Mouse (Mus musculus): ENCODE results near the gene Enkd1. TPM values are rescaled to one million over a fixed set of nuclear protein-coding genes. Genes with fewer than 3 reads are reported as not detected.

The Enkd1 gene
- total RNA-seq (2017) = 0.43 to 1.6 TPM in 2 of 3 replicates, not detected in the other

DNA sequence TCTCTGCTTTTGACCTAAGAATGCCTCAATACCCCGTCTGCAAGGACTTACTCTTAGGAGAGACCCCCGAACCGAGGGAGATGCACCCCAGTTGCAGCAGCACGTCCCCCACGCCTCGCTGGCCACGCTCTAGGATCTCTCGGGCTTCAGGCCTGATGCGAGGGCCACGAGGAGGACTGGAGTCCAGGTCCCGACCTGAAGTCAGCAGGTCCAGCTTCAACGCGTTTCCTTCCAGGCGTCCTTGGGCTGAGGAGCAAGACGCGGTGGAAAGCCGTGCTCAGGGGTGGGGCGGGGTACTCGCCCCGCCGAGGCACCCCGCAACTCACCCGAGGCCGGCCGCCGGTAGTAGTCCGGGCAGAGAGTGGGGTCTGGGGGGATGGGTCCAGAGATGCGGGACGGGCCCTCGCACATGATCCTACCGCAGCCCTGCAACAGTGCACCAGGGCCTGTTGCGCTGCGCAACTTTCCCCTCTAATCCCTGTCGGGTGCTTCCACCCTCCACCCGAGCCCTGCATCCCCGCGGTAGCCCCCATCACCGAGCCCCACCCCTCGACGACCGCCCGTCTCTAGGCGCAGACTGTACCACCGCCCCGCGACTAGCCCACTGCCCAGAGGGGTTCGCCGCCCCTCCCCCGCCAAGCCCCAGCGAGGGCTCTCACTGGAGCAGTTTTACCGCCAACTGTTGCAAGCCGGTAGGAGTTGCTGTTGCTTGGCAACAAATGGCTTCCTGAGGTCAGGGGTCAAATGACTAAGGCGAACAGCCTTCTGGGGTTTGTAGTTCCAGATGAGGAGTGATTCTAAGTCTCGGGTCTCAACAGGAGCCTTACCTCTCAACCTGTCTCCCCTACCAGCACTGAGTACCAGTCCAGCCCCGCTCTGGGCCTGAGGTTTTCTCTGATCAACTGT, at the start of gene Enkd1, which contains the start of gene 4933405L10Rik:
Gene Enkd1, minus strand, starts transcription at position 713 of the 906 bp plus-strand sequence.
Gene 4933405L10Rik, plus strand, starts transcription at position 158 of the 906 bp plus-strand sequence.
- peak; percentile 77 for ATAC-seq (replicated peaks; ENCODE audit: insufficient number of reproducible peaks, low FRiP score, low TSS enrichment, poor library complexity, severe bottlenecking)

DNA sequence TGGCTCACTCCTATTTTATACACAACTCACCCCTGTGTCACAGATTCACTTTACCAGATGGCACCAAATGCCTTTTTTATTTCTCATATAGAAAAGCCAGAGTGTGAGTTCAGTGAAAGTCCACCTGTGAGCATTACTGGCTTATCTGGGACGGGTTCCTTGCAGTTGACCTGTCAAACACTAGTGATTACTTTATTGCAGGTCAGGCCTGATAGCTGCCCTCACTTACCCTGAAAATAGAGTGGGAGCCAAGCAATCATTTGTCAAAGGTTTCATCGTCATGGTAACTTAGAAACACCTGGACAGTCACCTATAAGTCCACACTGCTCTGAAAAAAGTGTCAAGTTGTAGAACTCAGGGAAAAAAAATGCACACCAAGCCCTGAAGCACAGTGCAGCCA, 46.7 kb upstream of the Enkd1 start:
- ATAC-seq (replicated peaks; ENCODE audit: insufficient number of reproducible peaks, low FRiP score, low TSS enrichment, poor library complexity, severe bottlenecking) = no peak

- no peak for ATAC-seq (replicated peaks; ENCODE audit: insufficient number of reproducible peaks, low FRiP score, low TSS enrichment, poor library complexity, severe bottlenecking)
Measured at GRCm38 (mm10) chr8:105753916-105754315, 45.9 kb upstream of the Enkd1 start.

- no peak for ATAC-seq (replicated peaks; ENCODE audit: insufficient number of reproducible peaks, low FRiP score, low TSS enrichment, poor library complexity, severe bottlenecking)
Measured at GRCm38 (mm10) chr8:105750606-105751005, 42.6 kb upstream of the Enkd1 start.

DNA sequence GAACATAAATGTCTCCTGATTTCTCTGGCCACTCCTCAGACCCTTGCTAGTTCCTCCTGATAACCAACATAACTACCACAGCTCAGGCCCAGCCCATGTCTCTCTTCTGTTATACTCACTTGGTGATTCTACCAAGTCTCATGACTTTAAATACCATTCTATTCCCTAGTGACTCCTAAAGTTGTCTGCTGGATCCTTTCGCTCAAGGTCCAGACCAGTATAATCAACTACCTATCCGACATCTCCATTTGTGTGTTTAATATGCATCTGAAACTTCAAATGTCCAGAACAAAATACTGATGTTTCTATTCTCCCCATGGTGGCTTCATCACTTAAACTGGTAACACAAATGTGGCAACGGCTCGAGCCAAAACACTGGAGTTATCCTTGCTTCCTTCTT, 35.3 kb upstream of the Enkd1 start:
- no peak for ATAC-seq (replicated peaks; ENCODE audit: insufficient number of reproducible peaks, low FRiP score, low TSS enrichment, poor library complexity, severe bottlenecking)

- ATAC-seq (replicated peaks; ENCODE audit: insufficient number of reproducible peaks, low FRiP score, low TSS enrichment, poor library complexity, severe bottlenecking) = no peak
Measured at GRCm38 (mm10) chr8:105739216-105739615, 31.2 kb upstream of the Enkd1 start.

- no peak for ATAC-seq (replicated peaks; ENCODE audit: insufficient number of reproducible peaks, low FRiP score, low TSS enrichment, poor library complexity, severe bottlenecking)
Measured at GRCm38 (mm10) chr8:105732186-105732585, 24.2 kb upstream of the Enkd1 start.

- ATAC-seq (replicated peaks; ENCODE audit: insufficient number of reproducible peaks, low FRiP score, low TSS enrichment, poor library complexity, severe bottlenecking) = no peak
Measured at GRCm38 (mm10) chr8:105727397-105728124, 19.6 kb upstream of the Enkd1 start.

DNA sequence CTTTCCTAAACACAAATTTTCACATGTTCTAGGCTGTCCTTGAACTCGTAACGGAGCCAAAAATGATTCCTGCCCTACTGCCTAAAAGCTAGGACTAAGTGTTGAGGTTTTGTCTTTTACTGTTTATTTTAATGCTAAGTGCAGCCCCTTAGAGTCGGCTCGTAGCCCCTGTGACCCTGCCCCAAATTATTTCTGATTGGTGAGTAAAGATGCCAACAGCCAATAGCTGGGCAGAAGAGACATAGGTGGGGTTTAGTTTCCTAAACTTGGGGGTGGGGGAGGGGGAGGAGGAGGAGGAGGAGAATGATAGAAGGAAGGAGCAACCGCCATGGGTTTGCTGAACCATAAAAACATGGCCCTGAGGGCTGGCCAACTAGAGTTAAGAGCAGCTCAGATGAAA, 17.7 kb upstream of the Enkd1 start:
- ATAC-seq (replicated peaks; ENCODE audit: insufficient number of reproducible peaks, low FRiP score, low TSS enrichment, poor library complexity, severe bottlenecking) = no peak

DNA sequence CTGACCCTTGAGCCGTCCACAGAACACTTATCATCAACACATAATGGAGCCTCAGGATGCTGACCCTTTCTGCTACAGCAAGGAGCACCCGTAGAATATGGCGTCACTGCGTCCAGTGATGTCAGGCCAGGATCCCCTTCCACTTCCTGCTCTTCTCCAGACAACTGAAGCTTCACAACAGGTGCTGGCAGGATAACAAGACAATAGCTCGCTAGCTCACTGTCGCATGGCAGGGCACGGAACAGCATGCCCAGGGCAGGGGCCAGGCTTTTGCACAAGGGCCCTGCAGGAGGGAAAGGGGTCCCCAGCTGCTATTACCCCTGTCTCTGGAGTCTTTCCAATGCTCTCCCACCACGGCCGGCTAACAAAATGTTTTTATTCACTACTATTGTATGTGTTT, 14.9 kb upstream of the Enkd1 start:
- ATAC-seq (replicated peaks; ENCODE audit: insufficient number of reproducible peaks, low FRiP score, low TSS enrichment, poor library complexity, severe bottlenecking) = no peak

GRCm38 (mm10) chr8:105719637-105720036, 11.6 kb upstream of the Enkd1 start:
- no peak for ATAC-seq (replicated peaks; ENCODE audit: insufficient number of reproducible peaks, low FRiP score, low TSS enrichment, poor library complexity, severe bottlenecking)

GRCm38 (mm10) chr8:105716302-105716945, 8.4 kb upstream of the Enkd1 start:
- ATAC-seq (replicated peaks; ENCODE audit: insufficient number of reproducible peaks, low FRiP score, low TSS enrichment, poor library complexity, severe bottlenecking) = no peak

DNA sequence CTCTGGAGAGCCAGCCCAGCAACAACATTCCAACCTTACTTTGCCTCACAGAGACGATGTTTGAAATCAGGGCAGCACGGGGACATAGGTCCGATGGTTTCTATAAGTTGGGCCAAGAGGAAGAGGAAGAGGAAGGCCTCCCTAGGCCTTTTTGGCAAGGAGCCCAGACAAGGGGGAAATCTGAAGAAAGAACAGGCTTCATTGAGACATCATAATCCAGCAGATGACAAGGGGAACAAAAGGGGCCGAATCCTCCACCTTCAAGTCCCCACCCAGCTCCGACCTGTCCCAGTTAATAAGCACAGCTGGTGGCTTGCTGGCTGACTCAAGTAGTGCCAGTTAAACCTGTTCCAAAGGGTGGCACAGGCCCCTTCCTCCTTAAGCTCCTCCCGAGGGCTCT, 7.0 kb upstream of the Enkd1 start:
- no peak for ATAC-seq (replicated peaks; ENCODE audit: insufficient number of reproducible peaks, low FRiP score, low TSS enrichment, poor library complexity, severe bottlenecking)

GRCm38 (mm10) chr8:105714139-105714538, 6.1 kb upstream of the Enkd1 start:
- peak; percentile 76 for ATAC-seq (replicated peaks; ENCODE audit: insufficient number of reproducible peaks, low FRiP score, low TSS enrichment, poor library complexity, severe bottlenecking)

DNA sequence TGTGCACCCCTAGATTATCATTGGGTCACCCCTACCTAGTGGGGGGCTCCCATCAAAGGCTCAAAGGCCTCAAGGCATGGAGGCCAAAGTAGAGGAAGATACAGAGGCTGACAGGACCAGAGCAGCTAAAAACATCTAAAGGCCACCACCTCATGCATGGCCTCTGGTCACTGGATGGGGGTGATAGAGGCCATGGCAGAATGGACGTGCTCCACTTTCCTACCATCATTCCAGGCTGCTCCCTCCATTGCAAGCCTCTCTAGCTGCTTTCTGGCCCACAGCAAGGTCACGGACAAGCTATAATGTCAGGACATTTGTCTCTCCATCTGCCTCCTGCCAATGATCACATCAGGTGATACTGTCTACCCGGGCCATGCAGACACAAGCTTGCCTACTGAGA, 4.3 kb upstream of the Enkd1 start:
- no peak for ATAC-seq (replicated peaks; ENCODE audit: insufficient number of reproducible peaks, low FRiP score, low TSS enrichment, poor library complexity, severe bottlenecking)

- no peak for ATAC-seq (replicated peaks; ENCODE audit: insufficient number of reproducible peaks, low FRiP score, low TSS enrichment, poor library complexity, severe bottlenecking)
Measured at GRCm38 (mm10) chr8:105709317-105709716, 1.3 kb upstream of the Enkd1 start.

DNA sequence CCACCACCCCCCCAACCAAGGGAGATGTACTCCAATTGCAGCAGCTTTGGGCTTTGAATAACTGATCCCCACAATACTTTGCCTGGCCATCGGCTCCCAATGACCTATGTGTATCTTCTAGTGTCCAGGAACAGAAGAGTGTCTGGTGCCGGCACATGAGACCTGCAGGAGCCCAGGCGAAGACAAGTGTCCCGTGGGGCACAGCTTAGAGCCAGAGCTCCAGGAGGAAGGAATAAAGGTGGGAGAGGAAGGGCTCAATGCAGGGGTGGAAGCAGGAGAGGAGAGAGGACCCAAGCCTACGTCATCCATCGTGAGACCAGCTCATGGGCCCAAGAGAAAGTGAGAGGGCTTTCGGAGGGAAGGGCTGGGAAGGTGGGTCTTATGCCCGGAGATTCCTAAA, 665 bp upstream of the Enkd1 start:
- no peak for ATAC-seq (replicated peaks; ENCODE audit: insufficient number of reproducible peaks, low FRiP score, low TSS enrichment, poor library complexity, severe bottlenecking)

- no peak for ATAC-seq (replicated peaks; ENCODE audit: insufficient number of reproducible peaks, low FRiP score, low TSS enrichment, poor library complexity, severe bottlenecking)
Measured at GRCm38 (mm10) chr8:105706426-105706825, 1.6 kb downstream of the Enkd1 start.

DNA sequence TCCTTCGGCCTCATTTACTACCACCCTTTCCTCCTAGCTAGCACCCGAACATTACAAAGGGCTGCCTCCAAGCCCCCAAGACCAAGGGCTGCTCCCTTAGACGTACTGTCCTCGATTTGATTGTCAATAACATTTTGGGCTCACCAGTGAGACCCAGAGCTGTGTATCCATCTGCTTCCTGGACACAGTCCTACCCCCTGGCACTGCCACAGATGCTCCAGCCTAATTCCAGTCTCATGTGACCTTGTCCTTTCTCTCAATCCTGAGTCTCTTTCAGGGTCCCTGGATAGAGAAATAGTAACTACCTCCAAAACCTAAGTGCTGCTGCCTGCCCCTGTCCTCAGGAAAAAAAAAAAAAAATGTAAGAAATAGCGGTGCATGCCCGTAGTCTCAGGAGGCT, 3.1 kb downstream of the Enkd1 start:
- ATAC-seq (replicated peaks; ENCODE audit: insufficient number of reproducible peaks, low FRiP score, low TSS enrichment, poor library complexity, severe bottlenecking) = no peak
